Mouse (Mus musculus) intestine, embryonic 15.5 days (tissue): ENCODE results near the gene Samsn1. TPM values are rescaled to one million over a fixed set of nuclear protein-coding genes. Genes with fewer than 3 reads are reported as not detected.

ENCODE experiments used
- ATAC-seq: fragments of 200-750 bp; cut with Nextera tagmentation; 2 replicates; pipeline ENCODE4 v1.8.0; 2017; ENCODE audit warnings: moderate TSS enrichment, moderate library complexity
- H3K27ac ChIP-seq: fragments of 300-500 bp; sonication (generic); 2 replicates; pipeline ENCODE4 v1.5.1; 2015; ENCODE audit warnings: mild to moderate bottlenecking, inconsistent platforms
- H3K27me3 ChIP-seq: fragments of 300-500 bp; sonication (generic); replicated peaks from 2 replicates; pipeline ENCODE4 v1.6.1; 2015; ENCODE audit warnings: inconsistent platforms
- H3K36me3 ChIP-seq: fragments of 300-500 bp; sonication (generic); 2 replicates; pipeline ENCODE4 v1.6.1; 2015; ENCODE audit warnings: inconsistent platforms
- H3K4me1 ChIP-seq: fragments of 300-500 bp; sonication (generic); replicated peaks from 2 replicates; pipeline ENCODE4 v1.6.1; 2015; ENCODE audit warnings: inconsistent platforms
- H3K4me2 ChIP-seq: fragments of 300-500 bp; sonication (generic); replicated peaks from 2 replicates; pipeline ENCODE4 v1.6.1; 2015; ENCODE audit warnings: mild to moderate bottlenecking, inconsistent platforms
- H3K4me3 ChIP-seq: fragments of 300-500 bp; sonication (generic); replicated peaks from 2 replicates; pipeline ENCODE4 v1.5.1; 2015; ENCODE audit warnings: inconsistent platforms
- H3K9ac ChIP-seq: fragments of 300-500 bp; sonication (generic); 2 replicates; pipeline ENCODE4 v1.6.1; 2015; ENCODE audit warnings: inconsistent platforms
- H3K9me3 ChIP-seq: fragments of 300-500 bp; sonication (generic); 2 replicates; pipeline ENCODE4 v1.6.1; 2016; ENCODE audit warnings: inconsistent platforms
- WGBS: fragments of 180-500 bp; shearing (Covaris S2); methylation state at CpG from one replicate; pipeline ENCODE4 v1.1.7; 2015; 5-methylcytosine and 5-hydroxymethylcytosine counted together
- polyA plus RNA-seq: library from polyadenylated mRNA; unstranded; fragments of >200 nt; fragmentation: Nextera tagmentation; extraction: Ambion mirVana; gene quantifications from 2 replicates; pipeline ENCODE4 v1.2.1, GENCODE M21; 2015

Samsn1 gene
- polyA plus RNA-seq, 1 experiment from 2014 or later: 2.5 TPM

- H3K27ac ChIP-seq: no peak overlapping the region
- H3K9me3 ChIP-seq: no peaks in the 10 kb centered on the region
- H3K4me3 ChIP-seq: no peak overlapping the region
- H3K27me3 ChIP-seq: no peaks in the 10 kb centered on the region
- ATAC-seq: no peak
- no peaks in the 10 kb centered on the region for H3K36me3 ChIP-seq
- 88% methylated on average over 3 of the region's 3 CpGs for WGBS
- no peak overlapping the region for H3K4me2 ChIP-seq
- H3K9ac ChIP-seq: no peak overlapping the region
- H3K4me1 ChIP-seq: no peaks in the 10 kb centered on the region
Measured at GRCm38 (mm10) chr16:75899885-75900620, 122.0 kb downstream of the Samsn1 start.

GRCm38 (mm10) chr16:75897828-75898367, 124.2 kb downstream of the Samsn1 start:
- Histone ChIP-seq H3K4me2 (no peak overlapping the region), H3K4me1 (no peaks in the 10 kb centered on the region), H3K27ac (no peak overlapping the region), H3K36me3 (no peaks in the 10 kb centered on the region), H3K27me3 (no peaks in the 10 kb centered on the region), H3K4me3 (no peak overlapping the region), H3K9me3 (no peaks in the 10 kb centered on the region), H3K9ac (no peak overlapping the region)
- WGBS: 61% methylated on average over 4 of the region's 4 CpGs
- no peak for ATAC-seq

DNA sequence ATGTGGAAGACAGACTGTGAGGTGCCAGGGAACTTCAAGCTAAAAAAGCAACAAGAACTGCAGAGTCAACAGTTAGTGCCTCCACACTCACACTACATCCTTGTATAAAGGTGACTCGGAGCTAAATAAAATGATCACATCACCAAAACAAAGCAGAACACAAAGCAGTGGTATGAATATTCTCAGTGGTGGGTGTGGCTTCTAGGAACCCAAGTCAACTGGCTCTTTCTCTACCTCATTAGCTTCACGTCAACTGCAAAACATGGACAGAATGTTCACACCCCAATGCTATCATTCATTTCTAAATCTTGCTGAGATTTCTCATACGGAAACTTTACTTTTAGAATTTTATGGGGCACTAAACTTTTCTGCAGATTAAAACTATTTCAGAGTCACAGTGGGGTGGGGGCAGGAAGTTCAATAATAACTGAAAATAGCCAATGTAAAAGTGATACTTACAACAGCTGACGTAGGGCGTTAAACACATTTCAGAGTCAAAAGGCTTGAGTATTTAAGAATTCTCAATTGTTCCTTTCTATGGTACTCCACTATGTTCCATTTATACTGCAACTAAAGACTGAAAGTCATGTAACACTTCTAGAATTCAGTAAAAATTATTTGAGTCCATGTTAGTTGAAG, 127.7 kb downstream of the Samsn1 start:
- H3K4me1 ChIP-seq: no peaks in the 10 kb centered on the region
- no peak overlapping the region for H3K9ac ChIP-seq
- no peak overlapping the region for H3K4me3 ChIP-seq
- no peaks in the 10 kb centered on the region for H3K27me3 ChIP-seq
- no peaks in the 10 kb centered on the region for H3K36me3 ChIP-seq
- no peak for ATAC-seq
- no peak overlapping the region for H3K27ac ChIP-seq
- no peak overlapping the region for H3K4me2 ChIP-seq
- no peaks in the 10 kb centered on the region for H3K9me3 ChIP-seq
- WGBS: 87% methylated on average over 5 of the region's 5 CpGs

GRCm38 (mm10) chr16:75893470-75893869, 128.6 kb downstream of the Samsn1 start:
- H3K4me3 ChIP-seq: no peak overlapping the region
- no peaks in the 10 kb centered on the region for H3K4me1 ChIP-seq
- H3K9ac ChIP-seq: no peak overlapping the region
- ATAC-seq: no peak
- no peaks in the 10 kb centered on the region for H3K9me3 ChIP-seq
- no peak overlapping the region for H3K27ac ChIP-seq
- H3K4me2 ChIP-seq: no peak overlapping the region
- no peaks in the 10 kb centered on the region for H3K27me3 ChIP-seq
- WGBS: 85% methylated on average over 1 of the region's 1 CpGs
- H3K36me3 ChIP-seq: no peaks in the 10 kb centered on the region

DNA sequence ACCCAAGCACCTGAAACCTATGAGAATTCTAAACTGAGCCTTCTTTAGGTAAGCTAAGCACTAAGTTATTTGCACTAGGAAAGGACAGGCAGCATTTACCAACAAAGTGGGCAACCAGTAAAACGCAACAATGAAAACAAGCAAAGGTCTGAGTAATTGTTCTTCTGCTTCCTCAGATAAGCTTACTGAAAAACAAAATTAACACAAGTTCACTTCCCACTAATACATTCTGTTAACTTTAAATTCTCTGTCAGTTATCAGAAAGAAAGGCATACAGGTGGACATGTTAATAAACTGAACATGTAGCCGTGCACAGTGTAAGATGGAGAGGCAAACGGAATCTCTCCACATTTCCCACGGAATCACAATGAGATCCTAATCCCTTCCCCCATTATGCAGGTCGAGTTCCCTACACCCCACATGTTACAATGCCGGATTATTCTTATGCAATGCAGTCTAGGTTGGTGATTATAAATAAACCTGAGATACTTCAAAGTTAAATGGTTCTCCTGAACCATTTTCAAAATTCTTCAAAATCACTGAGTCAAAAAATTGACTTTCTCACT, 132.9 kb downstream of the Samsn1 start:
- ATAC-seq: no peak
- Histone ChIP-seq H3K9ac (no peak overlapping the region), H3K4me1 (no peaks in the 10 kb centered on the region), H3K27ac (no peak overlapping the region), H3K36me3 (no peaks in the 10 kb centered on the region), H3K27me3 (no peaks in the 10 kb centered on the region), H3K9me3 (no peaks in the 10 kb centered on the region), H3K4me2 (no peak overlapping the region), H3K4me3 (no peak overlapping the region)
- WGBS: 74% methylated on average over 6 of the region's 6 CpGs

DNA sequence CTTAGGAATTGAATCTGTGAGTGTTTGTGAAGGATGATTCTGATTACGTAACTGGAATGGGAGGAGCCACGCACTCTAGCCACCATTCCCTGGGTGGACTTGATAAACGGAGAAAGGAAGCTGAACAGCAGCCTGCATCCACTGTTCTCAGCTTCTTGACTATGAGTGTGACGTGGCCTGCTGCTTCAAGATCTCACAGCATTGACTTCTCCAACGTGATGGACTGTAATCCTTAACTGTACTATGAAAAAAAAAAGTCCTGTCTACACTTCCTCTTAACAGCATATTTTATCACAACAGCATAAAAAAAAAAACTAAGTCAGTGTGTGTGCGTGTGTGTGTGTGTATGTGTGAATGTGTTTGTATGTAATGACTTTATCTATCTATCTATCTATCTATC, 134.9 kb downstream of the Samsn1 start:
- H3K4me2 ChIP-seq: no peak overlapping the region
- no peak overlapping the region for H3K4me3 ChIP-seq
- no peak overlapping the region for H3K27ac ChIP-seq
- no peaks in the 10 kb centered on the region for H3K27me3 ChIP-seq
- WGBS: 73% methylated on average over 6 of the region's 6 CpGs
- H3K36me3 ChIP-seq: no peaks in the 10 kb centered on the region
- H3K4me1 ChIP-seq: no peaks in the 10 kb centered on the region
- H3K9ac ChIP-seq: no peak overlapping the region
- ATAC-seq: no peak
- no peaks in the 10 kb centered on the region for H3K9me3 ChIP-seq

DNA sequence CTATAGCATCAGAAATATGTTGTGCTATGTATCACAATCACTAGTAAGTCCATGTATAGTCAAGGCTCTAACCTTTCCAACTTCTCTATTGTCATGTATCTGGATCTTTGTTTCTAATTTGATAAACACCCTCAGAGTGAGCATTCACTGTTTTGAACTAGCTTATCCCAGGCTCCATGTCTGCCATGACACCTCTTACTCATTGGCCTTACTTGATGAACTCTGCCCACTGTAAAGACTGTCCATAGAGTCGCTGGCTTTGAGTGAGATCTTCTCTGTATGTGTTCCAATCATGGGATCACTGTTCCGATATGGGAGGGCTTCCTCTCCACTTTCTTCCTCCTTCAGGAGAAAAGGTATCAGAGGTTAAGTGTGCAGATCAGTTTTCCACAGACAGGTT, 143.2 kb downstream of the Samsn1 start:
- 87% methylated on average over 2 of the region's 2 CpGs for WGBS
- no peaks in the 10 kb centered on the region for H3K36me3 ChIP-seq

DNA sequence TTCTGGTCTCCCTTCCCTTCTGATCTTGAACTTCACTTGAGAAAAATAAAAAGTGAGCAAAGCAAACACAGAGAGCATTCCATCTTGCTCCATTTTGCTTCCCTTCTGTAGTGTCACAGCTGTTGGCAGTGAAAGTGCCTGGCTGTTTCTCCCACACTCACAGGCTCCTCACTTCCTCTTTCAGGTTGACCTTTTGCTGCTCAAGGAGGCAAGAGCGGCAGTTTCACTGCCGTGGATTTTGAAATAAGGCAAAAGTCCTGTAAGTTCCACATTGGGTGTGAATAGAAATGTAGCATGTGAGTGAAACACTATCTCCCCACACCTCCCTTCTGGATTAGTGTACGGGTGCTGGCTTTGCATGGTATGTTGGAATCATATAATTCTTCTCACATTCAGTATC, 144.9 kb downstream of the Samsn1 start:
- Histone ChIP-seq H3K9me3 (no peaks in the 10 kb centered on the region), H3K27ac (no peak overlapping the region), H3K9ac (no peak overlapping the region), H3K27me3 (no peaks in the 10 kb centered on the region), H3K4me3 (no peak overlapping the region), H3K36me3 (no peaks in the 10 kb centered on the region), H3K4me2 (no peak overlapping the region), H3K4me1 (no peaks in the 10 kb centered on the region)
- WGBS: 44% methylated on average over 3 of the region's 3 CpGs
- ATAC-seq: no peak

More for the DNA sequence above, 143.2 kb downstream of the Samsn1 start:
- Histone ChIP-seq H3K4me2 (no peak overlapping the region), H3K4me1 (no peaks in the 10 kb centered on the region), H3K4me3 (no peak overlapping the region), H3K27me3 (no peaks in the 10 kb centered on the region), H3K9me3 (no peaks in the 10 kb centered on the region), H3K9ac (no peak overlapping the region), H3K27ac (no peak overlapping the region)
- ATAC-seq: no peak

DNA sequence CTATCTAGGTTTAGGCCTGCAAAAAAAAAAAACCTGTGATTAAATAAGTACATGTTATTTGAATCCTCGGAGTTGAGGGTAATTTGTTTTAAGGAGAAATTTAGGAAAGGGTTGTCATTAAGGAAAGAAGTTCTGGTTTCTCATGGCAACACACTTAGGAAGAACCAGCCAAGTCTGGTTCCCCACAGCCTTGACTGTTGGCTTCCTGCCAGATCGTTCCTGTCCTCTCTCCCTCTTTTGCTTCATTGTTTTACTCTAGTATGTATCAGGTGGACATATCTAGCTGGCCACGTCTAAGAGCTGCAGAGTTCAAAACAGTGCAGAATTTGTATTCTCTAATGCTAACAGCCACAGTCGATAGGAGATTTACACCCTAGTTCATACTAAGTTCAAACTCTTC, 146.2 kb downstream of the Samsn1 start:
- no peak overlapping the region for H3K9ac ChIP-seq
- no peak overlapping the region for H3K4me3 ChIP-seq
- H3K9me3 ChIP-seq: no peaks in the 10 kb centered on the region
- H3K4me2 ChIP-seq: no peak overlapping the region
- H3K36me3 ChIP-seq: no peaks in the 10 kb centered on the region
- WGBS: 60% methylated on average over 4 of the region's 4 CpGs
- no peaks in the 10 kb centered on the region for H3K4me1 ChIP-seq
- no peak for ATAC-seq
- no peaks in the 10 kb centered on the region for H3K27me3 ChIP-seq
- no peak overlapping the region for H3K27ac ChIP-seq

- Histone ChIP-seq H3K9ac (no peak overlapping the region), H3K27ac (no peak overlapping the region), H3K36me3 (no peaks in the 10 kb centered on the region), H3K4me1 (no peaks in the 10 kb centered on the region), H3K9me3 (no peaks in the 10 kb centered on the region), H3K4me2 (no peak overlapping the region), H3K4me3 (no peak overlapping the region), H3K27me3 (no peaks in the 10 kb centered on the region)
- 84% methylated on average over 2 of the region's 2 CpGs for whole genome bisulfite sequencing
- no peak for ATAC-seq
Measured at GRCm38 (mm10) chr16:75874508-75874907, 147.6 kb downstream of the Samsn1 start.

DNA sequence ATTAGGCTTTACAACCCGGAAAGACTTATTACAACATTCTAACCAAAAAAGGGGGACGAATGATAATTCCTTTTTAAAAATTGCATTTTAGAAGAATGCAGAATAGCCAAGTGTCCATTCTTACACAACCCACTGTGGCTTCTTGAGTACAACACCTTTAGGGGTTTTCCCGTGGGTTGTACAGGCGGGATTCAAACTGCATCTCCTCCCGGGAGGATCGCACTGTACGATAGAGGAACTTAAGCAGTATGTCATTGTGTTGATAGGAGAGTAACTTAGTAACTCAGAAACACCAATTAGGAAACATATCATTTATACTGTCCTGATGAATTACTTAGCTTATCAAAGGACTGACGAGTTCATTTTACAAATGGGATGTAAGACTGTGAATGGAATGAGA, 149.8 kb downstream of the Samsn1 start:
- WGBS: 88% methylated on average over 8 of the region's 8 CpGs
- no peak overlapping the region for H3K9ac ChIP-seq
- no peak overlapping the region for H3K27ac ChIP-seq
- no peak overlapping the region for H3K4me3 ChIP-seq
- no peaks in the 10 kb centered on the region for H3K36me3 ChIP-seq
- no peak overlapping the region for H3K4me2 ChIP-seq
- H3K4me1 ChIP-seq: no peaks in the 10 kb centered on the region
- ATAC-seq: no peak
- no peaks in the 10 kb centered on the region for H3K9me3 ChIP-seq
- H3K27me3 ChIP-seq: no peaks in the 10 kb centered on the region

DNA sequence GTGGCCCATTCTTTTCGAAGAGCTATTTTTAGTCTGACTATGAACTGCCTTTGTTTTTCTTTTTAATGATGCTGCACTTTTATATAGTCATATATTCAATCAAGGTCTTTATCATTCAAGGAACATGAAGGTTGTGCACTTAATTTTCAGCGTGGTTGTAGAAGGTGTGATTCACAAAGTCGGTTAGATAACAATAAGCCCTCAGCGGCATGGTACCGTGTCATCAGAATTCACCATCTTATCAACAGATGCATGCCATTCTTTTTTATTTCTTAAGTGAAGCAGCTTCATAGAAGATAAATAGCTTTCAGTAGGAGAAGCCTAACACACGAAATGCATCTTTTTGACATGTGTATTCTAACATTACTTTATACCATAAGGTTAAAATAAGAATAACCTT, 154.7 kb downstream of the Samsn1 start:
- no peak for ATAC-seq
- 81% methylated on average over 6 of the region's 6 CpGs for WGBS

More for the DNA sequence above, 154.7 kb downstream of the Samsn1 start:
- no peak overlapping the region for H3K9ac ChIP-seq
- no peaks in the 10 kb centered on the region for H3K27me3 ChIP-seq
- H3K4me1 ChIP-seq: no peaks in the 10 kb centered on the region
- H3K36me3 ChIP-seq: no peaks in the 10 kb centered on the region
- no peak overlapping the region for H3K27ac ChIP-seq
- H3K9me3 ChIP-seq: no peaks in the 10 kb centered on the region
- no peak overlapping the region for H3K4me3 ChIP-seq
- H3K4me2 ChIP-seq: no peak overlapping the region
